Mouse (Mus musculus) adrenal gland, postnatal 10 days (tissue): ENCODE data around the gene 4930451I11Rik. TPM values are rescaled to one million over a fixed set of nuclear protein-coding genes. Genes with fewer than 3 reads are reported as not detected.

Experiments
- DNase-seq: peaks from one replicate; pipeline ENCODE4 v3.0.0; 2021; ENCODE audit warnings: mixed read lengths
- long read RNA-seq, 2 experiments: library from polyadenylated mRNA; stranded (forward); transcript quantifications; one replicate each; pipeline ENCODE4 v2.0.0; 2021
- total RNA-seq, 2 experiments: library from RNA; stranded (reverse); gene quantifications; 2 replicates each; pipeline ENCODE4 v1.2.3; 2021

The 4930451I11Rik gene
- total RNA-seq: not detected
- long read RNA-seq, experiment 1: 0 reads
- long read RNA-seq, experiment 2: 0 reads

GRCm38 (mm10) chr7:126831539-126831938 is at the start of gene 4930451I11Rik:
Gene 4930451I11Rik, minus strand, starts transcription at chr7:126831639.
- DNase-seq: no peak

- no peak for DNase-seq
Observed at GRCm38 (mm10) chr7:126881040-126881439, 49.6 kb upstream of the 4930451I11Rik start.

GRCm38 (mm10) chr7:126877239-126877638 is 45.8 kb upstream of the 4930451I11Rik start:
- DNase-seq: no peak

GRCm38 (mm10) chr7:126870520-126870891 is 39.1 kb upstream of the 4930451I11Rik start:
- DNase-seq: no peak

DNA sequence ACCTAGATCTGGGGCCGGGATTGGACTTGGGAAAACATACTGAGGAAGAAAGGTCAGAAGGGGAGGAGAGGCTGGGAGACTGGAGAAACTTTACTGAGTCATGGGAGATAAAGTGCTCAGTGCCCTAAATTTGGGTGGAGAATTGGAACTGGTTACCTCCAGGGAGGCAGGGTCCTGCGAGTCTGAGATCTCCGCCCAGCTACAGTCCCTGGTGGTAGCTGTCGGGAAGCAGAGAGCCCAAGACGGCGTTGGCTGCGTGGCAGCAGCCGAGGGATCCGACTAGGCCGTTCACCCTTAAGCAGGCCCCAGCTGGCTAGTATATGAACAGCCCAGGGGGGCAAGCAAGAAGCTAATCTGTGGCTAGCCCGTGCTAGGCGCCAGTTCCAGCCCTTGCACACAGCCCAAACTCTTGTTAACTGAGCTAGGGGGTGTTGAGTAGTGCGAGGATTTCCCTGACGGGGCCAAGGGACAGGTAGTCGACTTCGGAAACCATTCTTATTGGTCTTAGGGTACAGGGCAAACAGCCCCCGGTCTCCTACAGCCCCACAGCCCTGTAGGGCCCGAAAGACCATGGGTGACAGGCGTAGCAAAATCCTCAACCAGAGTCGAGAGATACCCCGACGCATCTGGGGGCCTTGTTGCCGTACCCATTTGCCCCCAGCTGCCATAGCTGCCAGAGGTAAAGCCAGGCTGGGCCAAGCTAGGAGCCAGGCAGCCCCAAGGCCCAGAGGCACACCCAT is 38.5 kb upstream of the 4930451I11Rik start:
- DNase-seq: no peak

DNA sequence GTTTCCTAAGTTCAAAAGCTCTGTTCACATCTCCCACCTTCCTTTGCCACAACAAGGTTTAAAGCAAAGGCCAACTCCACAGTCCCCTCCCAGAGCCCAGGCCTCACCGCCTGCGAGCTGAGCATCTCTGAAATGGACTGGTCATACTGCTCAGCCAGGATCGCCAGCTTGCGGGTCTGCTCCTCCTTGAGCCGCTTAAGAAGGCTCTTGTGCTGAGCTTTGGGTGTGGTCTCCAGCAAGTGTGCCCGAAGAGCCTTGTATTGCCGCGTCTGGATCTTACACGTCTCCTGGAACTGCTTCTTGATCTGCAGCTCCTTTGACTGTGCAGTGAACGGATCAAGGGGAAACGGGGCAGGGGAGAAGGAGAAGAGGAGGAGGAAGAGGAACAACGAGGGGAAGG is 36.6 kb upstream of the 4930451I11Rik start:
- no peak for DNase-seq

DNA sequence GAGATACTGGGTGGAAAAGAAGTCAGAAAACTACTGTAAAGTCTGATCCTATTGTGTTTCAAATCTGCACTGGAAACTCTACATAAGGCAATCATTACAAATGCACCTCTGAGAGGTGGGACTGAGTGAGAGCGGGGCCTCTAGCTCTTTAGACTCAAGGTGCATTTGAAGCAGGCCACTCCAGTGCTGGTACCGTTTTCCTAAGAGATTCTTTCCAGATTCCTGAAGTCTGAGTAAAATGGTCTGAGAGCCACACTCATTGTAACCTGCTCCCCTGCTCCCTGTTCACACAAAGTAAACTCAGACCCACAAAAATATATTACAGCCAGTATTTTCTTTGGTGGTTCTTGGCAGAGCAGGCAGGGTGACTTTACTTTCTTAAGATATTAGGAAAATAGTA is 36.1 kb upstream of the 4930451I11Rik start:
- DNase-seq: no peak

GRCm38 (mm10) chr7:126863791-126864190 is 32.4 kb upstream of the 4930451I11Rik start:
- no peak for DNase-seq

- peak; percentile 94 for DNase-seq
Observed at GRCm38 (mm10) chr7:126862147-126862784, 30.8 kb upstream of the 4930451I11Rik start, which contains the start of gene Ino80e. Gene Ino80e, minus strand, starts transcription at chr7:126862377.

DNA sequence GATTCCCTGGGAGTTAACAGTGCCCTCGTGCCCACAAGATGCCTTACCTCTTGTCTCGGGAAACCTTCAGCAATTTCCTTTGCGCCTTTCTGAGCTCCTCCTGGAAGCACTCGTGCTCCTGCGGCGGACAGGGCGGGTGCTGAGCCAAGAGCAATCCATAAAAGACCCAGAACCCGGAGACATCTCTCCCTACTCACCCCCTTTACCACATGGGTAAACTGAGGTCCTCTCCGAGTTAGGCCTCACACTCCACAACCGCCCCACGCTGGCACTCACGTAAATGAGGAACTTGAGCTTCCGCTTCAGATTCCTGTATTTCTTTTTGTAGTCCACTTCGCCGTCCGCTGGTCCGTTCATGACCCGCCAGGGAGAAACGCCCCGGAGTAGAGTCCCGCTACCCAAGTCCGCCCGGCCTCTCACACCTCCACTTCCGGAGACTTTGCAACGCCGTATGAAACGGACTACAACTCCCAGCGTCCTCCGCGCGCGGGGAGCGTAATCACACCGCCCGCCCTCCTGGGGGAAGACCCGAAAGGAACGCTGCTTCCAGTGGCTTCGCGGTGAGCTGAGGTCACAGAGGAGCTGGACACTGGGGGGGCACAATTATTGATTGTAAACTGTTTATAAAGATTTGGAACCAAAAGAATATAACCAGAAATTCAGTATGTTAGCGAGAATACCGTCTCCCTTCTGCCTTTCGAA is 30.1 kb upstream of the 4930451I11Rik start, which contains the start of gene Hirip3:
Hirip3 (plus strand) TSS at position 544 of the 702 bp plus-strand sequence.
- DNase-seq: peak; percentile 97

DNA sequence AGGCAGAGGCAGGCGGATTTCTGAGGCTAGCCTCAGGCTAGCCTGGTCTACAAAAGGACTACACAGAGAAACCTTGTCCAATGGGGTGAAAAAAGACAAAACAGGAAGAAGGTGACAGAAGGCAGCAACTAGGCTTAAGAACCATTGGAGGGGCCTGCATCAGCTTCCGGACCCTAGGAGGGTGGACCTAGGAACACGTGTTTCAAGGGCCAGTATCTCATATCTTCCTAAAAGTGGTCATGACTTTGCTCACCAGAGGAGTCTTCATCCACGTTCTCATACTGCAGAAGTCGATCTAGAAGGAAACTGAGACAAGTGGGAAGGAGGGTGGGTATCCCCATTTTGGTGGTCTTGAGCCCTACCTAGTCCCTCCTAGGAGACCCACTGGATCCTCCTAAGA is 29.5 kb upstream of the 4930451I11Rik start:
- no peak for DNase-seq

DNA sequence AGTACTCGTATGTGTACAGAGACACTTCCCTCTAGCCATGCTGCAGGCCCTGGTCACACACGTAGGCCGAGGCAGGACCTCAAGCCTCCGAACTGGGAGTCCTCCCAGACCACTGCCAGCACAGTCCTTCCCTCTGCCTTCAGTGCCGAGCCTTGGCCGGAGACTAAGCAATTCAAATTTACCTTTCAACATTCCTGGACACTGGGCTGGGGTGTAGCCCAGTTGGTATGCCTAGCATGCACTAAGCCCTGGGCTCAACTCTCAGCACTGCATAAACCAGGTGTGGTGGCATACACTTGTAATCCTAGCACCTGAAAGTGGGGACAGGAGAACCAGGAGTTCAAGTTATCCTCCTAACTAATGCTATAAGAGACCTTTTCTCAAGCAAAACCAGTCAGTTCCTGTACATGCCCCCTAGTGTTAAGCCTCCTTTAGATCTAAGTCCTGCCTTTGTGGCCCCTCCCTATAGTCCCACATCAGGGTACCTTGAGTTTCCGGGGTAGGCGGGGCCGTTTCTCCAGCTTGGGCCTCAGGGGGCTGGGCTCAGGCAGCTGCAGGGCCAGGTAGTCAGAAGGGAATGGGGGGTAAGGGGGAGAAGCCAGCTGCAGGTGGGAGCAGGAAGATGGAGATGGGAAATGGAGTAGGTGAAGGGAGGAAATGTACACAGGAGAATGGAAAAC is 25.4 kb upstream of the 4930451I11Rik start:
- no peak for DNase-seq

DNA sequence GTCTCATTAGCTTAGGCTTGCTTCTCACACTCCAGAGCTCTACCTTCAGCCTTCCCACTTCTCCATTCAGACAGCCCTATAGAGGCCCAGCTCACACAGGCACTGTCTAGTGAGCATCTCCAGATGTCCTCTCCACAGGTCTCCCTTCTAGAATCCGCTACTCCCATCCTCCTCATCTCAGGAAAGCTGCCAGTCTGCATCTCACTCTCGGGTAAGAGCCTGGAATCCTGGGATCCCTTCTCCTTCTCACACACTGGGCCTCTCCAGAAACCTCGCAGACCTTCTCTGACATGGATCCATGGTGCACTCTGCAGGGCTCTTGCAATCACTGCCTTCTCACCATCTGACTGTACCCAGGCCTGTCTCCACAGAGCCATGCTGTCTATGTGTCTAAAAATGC is 24.2 kb upstream of the 4930451I11Rik start:
- no peak for DNase-seq

- no peak for DNase-seq
Observed at GRCm38 (mm10) chr7:126853454-126853853, 22.0 kb upstream of the 4930451I11Rik start.

GRCm38 (mm10) chr7:126851192-126851591 is 19.8 kb upstream of the 4930451I11Rik start:
- DNase-seq: no peak

DNA sequence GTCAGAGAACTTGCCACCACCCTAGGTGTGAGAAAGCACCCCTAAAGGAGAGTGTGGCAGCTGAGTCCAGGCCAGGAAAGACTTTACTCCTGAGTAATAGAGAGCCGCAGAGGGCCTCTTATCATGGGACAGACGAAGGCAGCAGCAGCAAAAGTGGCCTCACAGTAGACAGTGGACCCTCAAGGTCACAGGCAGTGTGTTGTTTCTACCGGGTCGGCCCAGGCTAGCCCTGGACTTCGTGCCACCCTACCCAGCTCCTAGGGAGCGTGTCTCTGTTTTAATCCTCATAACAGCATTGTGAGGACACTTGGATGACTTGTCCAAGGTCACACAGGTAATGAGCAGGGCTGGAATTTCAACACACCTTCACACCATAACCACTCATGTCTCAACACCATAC is 18.7 kb upstream of the 4930451I11Rik start:
- DNase-seq: no peak

- no peak for DNase-seq
Observed at GRCm38 (mm10) chr7:126848794-126849193, 17.4 kb upstream of the 4930451I11Rik start.

GRCm38 (mm10) chr7:126847421-126848398 is 16.3 kb upstream of the 4930451I11Rik start:
- peak; percentile 43 for DNase-seq

GRCm38 (mm10) chr7:126847116-126847420 is 15.6 kb upstream of the 4930451I11Rik start, which contains the start of gene Doc2a:
Gene Doc2a, plus strand, starts transcription at chr7:126847416.
- no peak for DNase-seq

GRCm38 (mm10) chr7:126845516-126845915 is 14.1 kb upstream of the 4930451I11Rik start:
- no peak for DNase-seq

DNA sequence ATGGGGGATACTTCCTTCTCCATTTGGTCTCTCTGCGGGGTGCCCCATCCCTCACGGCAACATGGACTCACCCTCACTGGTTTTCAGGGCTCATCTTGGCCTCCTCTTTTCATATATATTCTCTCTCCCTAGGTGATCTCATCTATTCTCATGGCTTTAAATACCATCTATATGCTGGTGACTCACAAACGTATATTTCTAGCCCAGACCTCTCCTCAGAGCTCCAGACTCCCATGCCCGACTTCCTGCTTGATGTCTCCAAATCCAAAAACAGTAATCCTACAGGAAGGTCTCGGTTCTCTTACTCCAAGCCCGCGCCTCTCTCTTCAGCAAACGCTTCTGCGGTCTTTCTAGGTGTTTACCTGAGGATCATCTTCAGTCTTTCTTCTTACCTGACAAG is 11.8 kb upstream of the 4930451I11Rik start:
- DNase-seq: no peak
